Mouse (Mus musculus) natural killer cell, adult 2 months (primary cell): ENCODE measurements around the gene Rpl7l1.
"Not testable (repeated sequence)": the region's sequence is repeated elsewhere in the genome, so short reads cannot be mapped to it uniquely, and the experiment has no call there.

Experiments
- DNase-seq, 2 experiments: peaks; one replicate each; pipeline ENCODE4 v3.0.0; 2022; ENCODE audit warnings: low spot score in 2 of 2

The Rpl7l1 gene

GRCm38 (mm10) chr17:46776087-46776486, 6.4 kb downstream of the Rpl7l1 start:
- DNase-seq = no peak

GRCm38 (mm10) chr17:46775070-46775469, 7.4 kb downstream of the Rpl7l1 start:
- DNase-seq = no peak

- DNase-seq = no peak
Observed at GRCm38 (mm10) chr17:46774131-46774472, 8.4 kb downstream of the Rpl7l1 start.

- no peak for DNase-seq
Observed at GRCm38 (mm10) chr17:46773278-46774130, 9.0 kb downstream of the Rpl7l1 start.

- peak; percentile 66 to 74 for DNase-seq
Observed at GRCm38 (mm10) chr17:46772404-46773277, 9.8 kb downstream of the Rpl7l1 start, which contains the start of gene 2310039H08Rik. TSS of gene 2310039H08Rik (plus strand) at chr17:46772635.

GRCm38 (mm10) chr17:46772038-46772403, 10.5 kb downstream of the Rpl7l1 start:
- no peak for DNase-seq

- DNase-seq = no peak
Observed at GRCm38 (mm10) chr17:46771616-46772015, 10.9 kb downstream of the Rpl7l1 start.

- no peak for DNase-seq
Observed at GRCm38 (mm10) chr17:46771025-46771424, 11.4 kb downstream of the Rpl7l1 start.

- no peak for DNase-seq
Observed at GRCm38 (mm10) chr17:46770546-46770945, 11.9 kb downstream of the Rpl7l1 start.

GRCm38 (mm10) chr17:46767868-46768267, 14.6 kb downstream of the Rpl7l1 start:
- no peak for DNase-seq

- not testable (repeated sequence) for DNase-seq
Observed at GRCm38 (mm10) chr17:46764916-46765315, 17.6 kb downstream of the Rpl7l1 start.

GRCm38 (mm10) chr17:46763544-46763943, 18.9 kb downstream of the Rpl7l1 start, which contains the start of gene Ptcra:
TSS of gene Ptcra (minus strand) at chr17:46763712.
- no peak for DNase-seq

GRCm38 (mm10) chr17:46758753-46759152, 23.7 kb downstream of the Rpl7l1 start:
- no peak for DNase-seq

GRCm38 (mm10) chr17:46751794-46752556, 30.5 kb downstream of the Rpl7l1 start, which contains the start of gene Cnpy3:
TSS of gene Cnpy3 (minus strand) at chr17:46752214.
- peak; percentile 97 to 98 for DNase-seq

GRCm38 (mm10) chr17:46751056-46751793, 31.2 kb downstream of the Rpl7l1 start:
- DNase-seq = peak in 1 of 2 experiments; percentile 87

- DNase-seq = no peak
Observed at GRCm38 (mm10) chr17:46750580-46750979, 31.9 kb downstream of the Rpl7l1 start.

- DNase-seq = no peak
Observed at GRCm38 (mm10) chr17:46749282-46749681, 33.2 kb downstream of the Rpl7l1 start.

GRCm38 (mm10) chr17:46747806-46748205, 34.7 kb downstream of the Rpl7l1 start:
- DNase-seq = no peak

GRCm38 (mm10) chr17:46747234-46747633, 35.2 kb downstream of the Rpl7l1 start:
- DNase-seq = no peak

GRCm38 (mm10) chr17:46745506-46745905, 37.0 kb downstream of the Rpl7l1 start:
- no peak for DNase-seq

- DNase-seq = no peak
Observed at GRCm38 (mm10) chr17:46742986-46743385, 39.5 kb downstream of the Rpl7l1 start.
